Mouse (Mus musculus): ENCODE measurements at regions not wholly inside any gene's neighbourhood (a gene's known extent, or its start where the extent isn't known, plus 50 kb on each side); places are given as distances from the start of the nearest gene placed in this dataset.

- TF ChIP-seq CTCF (IDR thresholded peaks at IDR 0.05; ENCODE audit: low read depth) (no peak), EP300 (IDR thresholded peaks at IDR 0.05; ENCODE audit: low read depth) (no peak)
These were observed 259.3 kb downstream of the Sv2b start for GRCm38 (mm10) chr7:75049751-75050150.
